Mouse (Mus musculus) megakaryocyte, adult 5-6 weeks (primary cell): ENCODE results near the gene Anapc10. TPM values are rescaled to one million over a fixed set of nuclear protein-coding genes. Genes with fewer than 3 reads are reported as not detected.

Source experiments
- ATAC-seq: 2 replicates; pipeline ENCODE4 v1.8.0; 2016; ENCODE audit warnings: mild to moderate bottlenecking, inconsistent platforms; ENCODE audit not compliant: poor library complexity, severe bottlenecking
- total RNA-seq, 2 experiments: library from RNA; stranded (forward) in 1 of 2; stranded (reverse) in 1 of 2; fragments of 153-499, 151-499 nt in 1 of 2; fragments of 221-1000, 200-1000 nt in 1 of 2; gene quantifications; 2 replicates each; pipeline versions ENCODE4 v1.2.3 to v1.2.4; 2015 to 2017

The Anapc10 gene
- total RNA-seq, 2 experiments from 2014 or later: 8.7 to 20.5 TPM

GRCm38 (mm10) chr8:79826534-79826933, 114.9 kb downstream of the Anapc10 start:
- ATAC-seq: no peak

Other genes with a start within 250 kb of the Anapc10 start
- gene Otud4, start 72.2 kb upstream of the Anapc10 start, total RNA-seq (2015): 29.2 and 38.7 TPM in 2 replicates
- 31.4 and 36.5 TPM in 2 replicates for gene Otud4, start 72.2 kb upstream of the Anapc10 start, total RNA-seq (2017)
- 77.7 and 78.2 TPM in 2 replicates for gene Abce1, start 80 bp upstream of the Anapc10 start, total RNA-seq (2015)
- 83.3 and 96.4 TPM in 2 replicates for gene Abce1, start 80 bp upstream of the Anapc10 start, total RNA-seq (2017)